Mouse (Mus musculus): ENCODE measurements around the gene Cc2d2b. TPM values are rescaled to one million over a fixed set of nuclear protein-coding genes. Genes with fewer than 3 reads are reported as not detected.
A peak's percentile ranks its signal among the peaks of the same experiment; 100 is the strongest.

Gene Cc2d2b
- polyA plus RNA-seq, 1 experiment, result 3.9 TPM

- no peak overlapping the region for H3K27ac ChIP-seq (ENCODE audit: control insufficient read depth, insufficient read depth, low read depth, low read length, poor library complexity)
- WGBS, result 84% methylated on average over 12 of the region's 12 CpGs
- no peaks in the 10 kb centered on the region; the same call in 1 of the 2 replicates for H3K4me1 ChIP-seq (ENCODE audit: control insufficient read depth, insufficient read depth, low read length)
- no peak overlapping the region for H3K4me3 ChIP-seq (replicated peaks; ENCODE audit: control insufficient read depth, low read depth, low read length)
- TF ChIP-seq POLR2A (IDR thresholded peaks at IDR 0.05; ENCODE audit: borderline replicate concordance, control insufficient read depth, low read depth, low read length) (no peak), CTCF (IDR thresholded peaks at IDR 0.05; ENCODE audit: control insufficient read depth, insufficient read depth, low read length) (no peak)
These were observed 100.8 kb downstream of the Cc2d2b start for GRCm38 (mm10) chr19:40849391-40849790.

GRCm38 (mm10) chr19:40859555-40859954, 111.0 kb downstream of the Cc2d2b start:
- no peak for TF ChIP-seq POLR2A (IDR thresholded peaks at IDR 0.05; ENCODE audit: borderline replicate concordance, control insufficient read depth, low read depth, low read length)
- TF ChIP-seq CTCF (IDR thresholded peaks at IDR 0.05; ENCODE audit: control insufficient read depth, insufficient read depth, low read length), result no peak
- no peak overlapping the region for H3K27ac ChIP-seq (ENCODE audit: control insufficient read depth, insufficient read depth, low read depth, low read length, poor library complexity)
- no peak overlapping the region for H3K4me3 ChIP-seq (replicated peaks; ENCODE audit: control insufficient read depth, low read depth, low read length)
- WGBS, result 64% methylated on average over 4 of the region's 4 CpGs
- no peaks in the 10 kb centered on the region for H3K4me1 ChIP-seq (ENCODE audit: control insufficient read depth, insufficient read depth, low read length)

- TF ChIP-seq POLR2A (IDR thresholded peaks at IDR 0.05; ENCODE audit: borderline replicate concordance, control insufficient read depth, low read depth, low read length), result no peak
- TF ChIP-seq CTCF (IDR thresholded peaks at IDR 0.05; ENCODE audit: control insufficient read depth, insufficient read depth, low read length), result no peak
- Histone ChIP-seq H3K27ac (ENCODE audit: control insufficient read depth, insufficient read depth, low read depth, low read length, poor library complexity) (no peak overlapping the region), H3K4me1 (ENCODE audit: control insufficient read depth, insufficient read depth, low read length) (no peaks in the 10 kb centered on the region), H3K4me3 (replicated peaks; ENCODE audit: control insufficient read depth, low read depth, low read length) (no peak overlapping the region)
- 33% methylated on average over 5 of the region's 5 CpGs for WGBS
These were observed 119.7 kb downstream of the Cc2d2b start for GRCm38 (mm10) chr19:40868284-40868683.

- TF ChIP-seq CTCF (IDR thresholded peaks at IDR 0.05; ENCODE audit: control insufficient read depth, insufficient read depth, low read length), result no peak
- no peak for TF ChIP-seq POLR2A (IDR thresholded peaks at IDR 0.05; ENCODE audit: borderline replicate concordance, control insufficient read depth, low read depth, low read length)
- H3K4me1 ChIP-seq (ENCODE audit: control insufficient read depth, insufficient read depth, low read length), result no peaks in the 10 kb centered on the region
- 77% methylated on average over 3 of the region's 3 CpGs for WGBS
- H3K27ac ChIP-seq (ENCODE audit: control insufficient read depth, insufficient read depth, low read depth, low read length, poor library complexity), result no peak overlapping the region
- H3K4me3 ChIP-seq (replicated peaks; ENCODE audit: control insufficient read depth, low read depth, low read length), result no peak overlapping the region
These were observed 121.0 kb downstream of the Cc2d2b start for GRCm38 (mm10) chr19:40869425-40870105.

- H3K4me3 ChIP-seq (replicated peaks; ENCODE audit: control insufficient read depth, low read depth, low read length), result peak overlapping the region; percentile 77
- TF ChIP-seq CTCF (IDR thresholded peaks at IDR 0.05; ENCODE audit: control insufficient read depth, insufficient read depth, low read length) (peak; percentile 24; the same call in 1 of the 2 replicates), POLR2A (IDR thresholded peaks at IDR 0.05; ENCODE audit: borderline replicate concordance, control insufficient read depth, low read depth, low read length) (peak; percentile 51; the same call in 1 of the 2 replicates)
- peak overlapping the region; percentile 22; the same call in 1 of the 2 replicates for H3K27ac ChIP-seq (ENCODE audit: control insufficient read depth, insufficient read depth, low read depth, low read length, poor library complexity)
- no peaks in the 10 kb centered on the region for H3K4me1 ChIP-seq (ENCODE audit: control insufficient read depth, insufficient read depth, low read length)
- 30% methylated on average over 51 of the region's 51 CpGs for WGBS
These were observed 124.6 kb downstream of the Cc2d2b start for GRCm38 (mm10) chr19:40872955-40873665.

Other genes starting within 250 kb of the Cc2d2b start
- gene Sorbs1, start 235.0 kb upstream of the Cc2d2b start, polyA plus RNA-seq (2011; ENCODE audit: insufficient read depth, insufficient read length, low replicate concordance, missing spikeins), result 13.6 and 26.1 TPM in 2 replicates
- gene Aldh18a1, start 160.3 kb upstream of the Cc2d2b start, polyA plus RNA-seq (2011; ENCODE audit: insufficient read depth, insufficient read length, low replicate concordance, missing spikeins), result 14.8 and 15.5 TPM in 2 replicates
- gene Tctn3, start 136.5 kb upstream of the Cc2d2b start, polyA plus RNA-seq (2011; ENCODE audit: insufficient read depth, insufficient read length, low replicate concordance, missing spikeins), result 1.2 and 2.7 TPM in 2 replicates
- gene Entpd1, start 136.4 kb upstream of the Cc2d2b start, polyA plus RNA-seq (2011; ENCODE audit: insufficient read depth, insufficient read length, low replicate concordance, missing spikeins), result 9.9 and 17.6 TPM in 2 replicates
- gene Ccnj, start 82.5 kb downstream of the Cc2d2b start, polyA plus RNA-seq (2011; ENCODE audit: insufficient read depth, insufficient read length, low replicate concordance, missing spikeins), result 5.6 and 8.6 TPM in 2 replicates
- 1.0 and 2.5 TPM in 2 replicates for gene Zfp518a, start 146.0 kb downstream of the Cc2d2b start, polyA plus RNA-seq (2011; ENCODE audit: insufficient read depth, insufficient read length, low replicate concordance, missing spikeins)
- gene Blnk, start 245.8 kb downstream of the Cc2d2b start, polyA plus RNA-seq (2011; ENCODE audit: insufficient read depth, insufficient read length, low replicate concordance, missing spikeins), result 15.9 and 32.9 TPM in 2 replicates